23 mouse cellular contexts compared by ENCODE assay signal in the genomic region with DNA sequence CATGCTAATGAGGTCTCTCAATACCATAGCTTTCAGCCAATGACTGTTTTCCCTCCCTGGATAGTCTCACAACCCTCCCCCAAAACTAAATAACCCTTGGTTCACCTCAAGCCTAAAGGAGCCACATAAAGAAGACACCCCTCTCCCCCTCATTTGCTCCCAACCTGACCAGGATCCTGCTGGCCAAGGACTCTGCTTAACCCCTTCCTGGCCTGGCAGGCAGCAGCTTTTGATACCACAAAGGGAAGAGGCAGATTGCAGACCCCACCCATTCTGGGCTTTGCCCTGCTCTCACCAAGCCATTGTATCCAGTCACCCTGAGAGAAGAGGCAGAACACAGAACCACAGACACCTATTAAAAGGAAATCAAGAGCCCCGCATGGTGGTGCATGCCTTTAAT. TPM values are rescaled to one million over a fixed set of nuclear protein-coding genes. Genes with fewer than 3 reads are reported as not detected.
DNase-seq lines count a peak whose midpoint lies in the region; ATAC-seq and TF ChIP-seq lines count a peak whose summit lies in the region.
"Had no signal": no experiment of that assay in that cellular context is flagged by ENCODE, and none has a peak within 500 bp of the region (broad histone marks: within the 10 kb centered on the region; RNA-seq: fewer than 3 reads in every experiment).

No protein-coding gene starts in this region.

- H3K9ac ChIP-seq in ES-E14 (ENCODE audit: insufficient read depth, low read depth, low read length, poor library complexity, severe bottlenecking): peak overlapping the region; percentile 24; the same call in 1 of the 2 replicates
- no peak overlapping the region for H3K9ac ChIP-seq in forebrain, embryonic 14.5 days (ENCODE audit: low read length)
- H3K9ac ChIP-seq: embryonic facial prominence, embryonic 13.5 days; embryonic facial prominence, embryonic 15.5 days; forebrain, embryonic 12.5 days; forebrain, embryonic 15.5 days; forebrain, postnatal 0 days had no signal

- peaks cover 0 to 10% of the 10 kb centered on the region in 2 experiments; a peak in 2 of 4 replicates for H3K4me1 ChIP-seq in ES-E14 (ENCODE audit: control insufficient read depth in 2 of 2, insufficient read depth in 2 of 2, low read length in 2 of 2, poor library complexity in 1 of 2)
- no peaks in the 10 kb centered on the region for H3K4me1 ChIP-seq in forebrain, embryonic 14.5 days (ENCODE audit: control insufficient read depth, insufficient read depth, low read length)
- H3K4me1 ChIP-seq: embryonic facial prominence, embryonic 15.5 days; forebrain, embryonic 10.5 days; forebrain, embryonic 12.5 days; forebrain, embryonic 15.5 days had no signal

- H3K27ac ChIP-seq in ES-E14 (ENCODE audit: insufficient read depth, low read depth, low read length, poor library complexity, severe bottlenecking): no peak overlapping the region
- H3K27ac ChIP-seq in forebrain, embryonic 14.5 days (ENCODE audit: low read depth, low read length): no peak overlapping the region
- H3K27ac ChIP-seq: embryonic facial prominence, embryonic 13.5 days; embryonic facial prominence, embryonic 15.5 days; forebrain, embryonic 10.5 days; forebrain, embryonic 12.5 days; forebrain, embryonic 15.5 days had no signal

- H3K36me3 ChIP-seq in ES-E14 (ENCODE audit: control insufficient read depth, insufficient read depth, low read length, poor library complexity, severe bottlenecking): no peaks in the 10 kb centered on the region
- no peaks in the 10 kb centered on the region for H3K36me3 ChIP-seq in forebrain, embryonic 14.5 days (ENCODE audit: control insufficient read depth, insufficient read depth, low read length)
- H3K36me3 ChIP-seq: embryonic facial prominence, embryonic 13.5 days; embryonic facial prominence, embryonic 15.5 days; forebrain, embryonic 10.5 days; forebrain, embryonic 12.5 days; forebrain, embryonic 15.5 days had no signal

- no peak overlapping the region for H3K4me2 ChIP-seq in forebrain, embryonic 14.5 days (ENCODE audit: low read length)
- H3K4me2 ChIP-seq: embryonic facial prominence, embryonic 13.5 days; embryonic facial prominence, embryonic 15.5 days; forebrain, embryonic 12.5 days; forebrain, embryonic 15.5 days had no signal

- H3K27me3 ChIP-seq in forebrain, embryonic 14.5 days (replicated peaks; ENCODE audit: control insufficient read depth, insufficient read depth, low read length): no peaks in the 10 kb centered on the region
- H3K27me3 ChIP-seq: embryonic facial prominence, embryonic 13.5 days; embryonic facial prominence, embryonic 15.5 days; forebrain, embryonic 12.5 days; forebrain, embryonic 15.5 days had no signal

- no peak overlapping the region for H3K4me3 ChIP-seq in ES-E14 (ENCODE audit: insufficient read depth in 1 of 2, low read depth in 1 of 2, low read length in 2 of 2, poor library complexity in 1 of 2, severe bottlenecking in 1 of 2)
- H3K4me3 ChIP-seq in forebrain, embryonic 14.5 days (ENCODE audit: low read depth, low read length): no peak overlapping the region
- H3K4me3 ChIP-seq: embryonic facial prominence, embryonic 13.5 days; embryonic facial prominence, embryonic 15.5 days; erythroblast, embryonic 14.5 days; forebrain, embryonic 10.5 days; forebrain, embryonic 12.5 days; forebrain, embryonic 15.5 days had no signal

- 100% methylated on average over 1 of the region's 1 CpGs for WGBS in forebrain, embryonic 14.5 days

- no peaks in the 10 kb centered on the region for H3K9me3 ChIP-seq in ES-E14 (ENCODE audit: control insufficient read depth, insufficient read depth, low read depth, low read length)
- peaks cover 4% of the 10 kb centered on the region; the same call in 1 of the 2 replicates for H3K9me3 ChIP-seq in forebrain, embryonic 14.5 days (replicated peaks; ENCODE audit: control insufficient read depth, low read length)

- ATAC-seq in forebrain, embryonic 14.5 days: no peak
- ATAC-seq: forebrain, embryonic 15.5 days; forebrain, postnatal 0 days had no signal

- in situ Hi-C loops in ES-E14 (cut with MboI; ENCODE audit: low sequenced_read_pairs in 2 of 2, unreplicated experiment in 2 of 2): no loop called here

- DNase-seq in ES-CJ7 (ENCODE audit: low read depth, low spot score): peak; percentile 61
- peak; percentile 26 for DNase-seq in ES-E14 (ENCODE audit: low read depth, low spot score)
- DNase-seq in ZHBTc4 (ENCODE audit: low read depth, low spot score): peak; percentile 50
- no peak for DNase-seq in thymus, postnatal 10 days (ENCODE audit: low spot score in 2 of 2)
- no peak for DNase-seq in forebrain, embryonic 14.5 days (ENCODE audit: low spot score)
- DNase-seq: adrenal gland, adult 2 months; adrenal gland, postnatal 10 days; adrenal gland, postnatal 25 days; cerebellum, adult 11 months; cerebellum, adult 18-20 months; cerebellum, adult 8-10 months; cerebellum, adult 9-11 months; cerebellum, postnatal 14 days; cerebellum, postnatal 36 days; embryo, embryonic 11 days; forebrain, postnatal 0 days had no signal

TF ChIP-seq in ES-E14, 5 proteins besides CTCF, POLR2A, EP300 and RAD21:
- TF ChIP-seq ZNF384 (IDR thresholded peaks at IDR 0.05; ENCODE audit: low read depth, low read length): no peak
- no peak for TF ChIP-seq CHD2 (IDR thresholded peaks at IDR 0.05; ENCODE audit: low read depth, low read length)
- no peak for TF ChIP-seq HCFC1 (IDR thresholded peaks at IDR 0.05; ENCODE audit: borderline replicate concordance, insufficient read depth, low read length)
- no peak for TF ChIP-seq MAFK (IDR thresholded peaks at IDR 0.05; ENCODE audit: insufficient read depth, low read depth, low read length)
TF ChIP-seq in ES-E14: peak in this region for 0.

RNA-seq across cellular contexts. Expression of gene Hmga2, which starts 11.6 kb away (rescaled TPM):
- 5.8 and 21.6 TPM in 2 replicates for total RNA-seq in ES-E14 (2012; rRNA removed)
- polyA plus RNA-seq in forebrain, embryonic 14.5 days (2014; fragmentation: Nextera tagmentation; extraction: Ambion mirVana): 1.5 and 2.6 TPM in 2 replicates
- total RNA-seq: MEL had no signal

Comparison
In these comparisons a context has a peak if more than half of its experiments do, and no peak if none do; other contexts are left out.
1. DNase-seq: peak in ES-CJ7 (single experiment), ES-E14 (single experiment) and ZHBTc4 (single experiment); none in thymus, postnatal 10 days (0 of 2) and forebrain, embryonic 14.5 days (single experiment).